ENCODE assay signal across 18 mouse cellular contexts in genomic region chr9:106627796-106628195, GRCm38 (mm10). TPM values are rescaled to one million over a fixed set of nuclear protein-coding genes. Genes with fewer than 3 reads are reported as not detected.
"Had no signal": no experiment of that assay in that cellular context is flagged by ENCODE, and none has a peak within 500 bp of the region (broad histone marks: within the 10 kb centered on the region; RNA-seq: fewer than 3 reads in every experiment).

No protein-coding gene starts in this region.

RNA-seq across cellular contexts. Expression of gene Iqcf6, which starts 1.4 kb away (rescaled TPM):
- total RNA-seq: layer of hippocampus, adult 8-10 months; layer of hippocampus, postnatal 10 days; layer of hippocampus, postnatal 36 days; left cerebral cortex, adult 2 months; left cerebral cortex, postnatal 10 days; left cerebral cortex, postnatal 36 days had no signal
- polyA plus RNA-seq: kidney, adult 2 months; kidney, embryonic 14.5 days; limb, embryonic 11.5 days; liver, embryonic 12.5 days; liver, embryonic 15.5 days; lung, embryonic 15.5 days; midbrain, embryonic 12.5 days; midbrain, embryonic 15.5 days; neural tube, embryonic 12.5 days; neural tube, embryonic 15.5 days; stomach, embryonic 16.5 days; thymus, adult 2 months had no signal

RNA-seq across cellular contexts. Expression of gene Grm2, which starts 28.1 kb away (rescaled TPM):
- polyA plus RNA-seq: kidney, adult 2 months; kidney, embryonic 14.5 days; liver, embryonic 12.5 days; liver, embryonic 15.5 days had no signal

RNA-seq across cellular contexts. Expression of gene Iqcf4, which starts 57.0 kb away (rescaled TPM):
- total RNA-seq: layer of hippocampus, adult 8-10 months; layer of hippocampus, postnatal 10 days; layer of hippocampus, postnatal 36 days; left cerebral cortex, adult 2 months; left cerebral cortex, postnatal 10 days; left cerebral cortex, postnatal 36 days had no signal
- polyA plus RNA-seq: kidney, adult 2 months; kidney, embryonic 14.5 days; limb, embryonic 11.5 days; liver, embryonic 12.5 days; liver, embryonic 15.5 days; lung, embryonic 15.5 days; midbrain, embryonic 12.5 days; midbrain, embryonic 15.5 days; neural tube, embryonic 12.5 days; neural tube, embryonic 15.5 days; stomach, embryonic 16.5 days; thymus, adult 2 months had no signal
